Comparison of ENCODE assay signal across 13 mouse cellular contexts in genomic region chr17:43716601-43717000, GRCm38 (mm10).
"Had no signal": no experiment of that assay in that cellular context is flagged by ENCODE, and none has a peak within 500 bp of the region (broad histone marks: within the 10 kb centered on the region; RNA-seq: fewer than 3 reads in every experiment).

No protein-coding gene starts in this region.

- ATAC-seq: midbrain, embryonic 15.5 days had no signal

- H3K9me3 ChIP-seq: limb, embryonic 15.5 days; midbrain, embryonic 10.5 days; midbrain, embryonic 15.5 days; neural tube, embryonic 12.5 days had no signal

- H3K9ac ChIP-seq: limb, embryonic 15.5 days; liver, embryonic 14.5 days; midbrain, embryonic 15.5 days; neural tube, embryonic 12.5 days had no signal

- H3K4me2 ChIP-seq: limb, embryonic 15.5 days; midbrain, embryonic 15.5 days; neural tube, embryonic 12.5 days had no signal

- H3K27me3 ChIP-seq: limb, embryonic 15.5 days; midbrain, embryonic 15.5 days; neural tube, embryonic 12.5 days had no signal

- H3K27ac ChIP-seq: left cerebral cortex, adult 2 months; limb, embryonic 15.5 days; liver, embryonic 14.5 days; midbrain, embryonic 10.5 days; midbrain, embryonic 15.5 days; neural tube, embryonic 12.5 days; stomach, postnatal 0 days had no signal

- DNase-seq: kidney, postnatal 25 days; lung, adult 18-20 months; lung, postnatal 36 days; right cerebral cortex, adult 18-20 months; right cerebral cortex, postnatal 25 days; thymus, postnatal 4 days had no signal

- H3K4me1 ChIP-seq: midbrain, embryonic 10.5 days; midbrain, embryonic 15.5 days; neural tube, embryonic 12.5 days had no signal

- H3K36me3 ChIP-seq: limb, embryonic 15.5 days; midbrain, embryonic 10.5 days; midbrain, embryonic 15.5 days; neural tube, embryonic 12.5 days had no signal

- H3K4me3 ChIP-seq: left cerebral cortex, adult 2 months; limb, embryonic 15.5 days; midbrain, embryonic 10.5 days; midbrain, embryonic 15.5 days; neural tube, embryonic 12.5 days had no signal
